Mouse (Mus musculus) liver, embryonic 13.5 days (tissue): ENCODE results near the gene Rps21. TPM values are rescaled to one million over a fixed set of nuclear protein-coding genes. Genes with fewer than 3 reads are reported as not detected.

Experiments used
- microRNA-seq: library from miRNA; unstranded; fragments of <30 nt; microRNA quantifications from one replicate; pipeline ENCODE4, GENCODE M21; 2016
- polyA plus RNA-seq: library from polyadenylated mRNA; unstranded; fragments of >200 nt; fragmentation: Nextera tagmentation; extraction: Ambion mirVana; gene quantifications from 2 replicates; pipeline ENCODE4 v1.2.1, GENCODE M21; 2015

Rps21 gene
- polyA plus RNA-seq, 1 experiment from 2014 or later = 552 TPM

Small RNA genes lying within 50 kb of the gene (microRNA-seq; reads per million reads assigned to microRNA genes)
- gene Mir3091 = 1.8 reads per million

Other genes with a start within 250 kb of the Rps21 start
- gene Lsm14b, start 232.4 kb upstream of the Rps21 start, polyA plus RNA-seq = 2.0 and 2.1 TPM in 2 replicates
- gene Psma7, start 214.9 kb upstream of the Rps21 start, polyA plus RNA-seq = 423 and 429 TPM in 2 replicates
- gene Ss18l1, start 214.9 kb upstream of the Rps21 start, polyA plus RNA-seq = 0.77 and 0.87 TPM in 2 replicates
- gene Mtg2, start 186.8 kb upstream of the Rps21 start, polyA plus RNA-seq = 14.7 and 15.2 TPM in 2 replicates
- gene Hrh3, start 152.9 kb upstream of the Rps21 start, polyA plus RNA-seq = not detected in 2 replicates
- gene Osbpl2, start 138.1 kb upstream of the Rps21 start, polyA plus RNA-seq = 10.1 and 10.4 TPM in 2 replicates
- gene Adrm1, start 85.9 kb upstream of the Rps21 start, polyA plus RNA-seq = 151 and 159 TPM in 2 replicates
- gene Lama5, start 31.5 kb upstream of the Rps21 start, polyA plus RNA-seq = 1.5 and 1.9 TPM in 2 replicates
- 4.2 and 4.4 TPM in 2 replicates for gene Cables2, start 16.1 kb downstream of the Rps21 start, polyA plus RNA-seq
- not detected in 2 replicates for gene Rbbp8nl, start 32.5 kb downstream of the Rps21 start, polyA plus RNA-seq
- 0.76 and 0.90 TPM in 2 replicates for gene Gata5, start 77.3 kb downstream of the Rps21 start, polyA plus RNA-seq
- 0.52 and 0.68 TPM in 2 replicates for gene Slco4a1, start 198.9 kb downstream of the Rps21 start, polyA plus RNA-seq
- 0.08 and 0.13 TPM in 2 replicates for gene Ntsr1, start 242.6 kb downstream of the Rps21 start, polyA plus RNA-seq